Mouse (Mus musculus) ES-E14 (cell line): ENCODE measurements around the gene Best1.

ENCODE experiments used
- CHD2 ChIP-seq: IDR thresholded peaks from 2 replicates; pipeline ENCODE4 v1.6.1; 2014; ENCODE audit warnings: mild to moderate bottlenecking, low read depth, low read length, inconsistent platforms
- HCFC1 ChIP-seq: IDR thresholded peaks from 2 replicates; pipeline ENCODE4 v1.6.1; 2012; ENCODE audit warnings: low read length, inconsistent platforms, borderline replicate concordance; ENCODE audit not compliant: insufficient read depth
- MAFK ChIP-seq: IDR thresholded peaks from 2 replicates; pipeline ENCODE4 v1.6.1; 2014; ENCODE audit warnings: mild to moderate bottlenecking, low read depth, low read length, inconsistent platforms; ENCODE audit not compliant: insufficient read depth
- ZC3H11A ChIP-seq: IDR thresholded peaks from 2 replicates; pipeline ENCODE4 v1.6.1; 2012; ENCODE audit warnings: low read depth, mild to moderate bottlenecking, inconsistent platforms, low read length, borderline replicate concordance

GRCm38 (mm10) chr19:9984111-9985055 is 17.1 kb downstream of the Best1 start:
- TF ChIP-seq CHD2 = no peak
- no peak for TF ChIP-seq HCFC1
- TF ChIP-seq MAFK = no peak
- TF ChIP-seq ZC3H11A = no peak
